Mouse (Mus musculus): ENCODE data around the gene Chd6. TPM values are rescaled to one million over a fixed set of nuclear protein-coding genes. Genes with fewer than 3 reads are reported as not detected.

The Chd6 gene
- 49.9 and 50.1 TPM in 2 replicates for polyA plus RNA-seq (2015; fragmentation: Nextera tagmentation; extraction: Ambion mirVana)

GRCm38 (mm10) chr2:161108933-161109371, at the start of gene Chd6:
Gene Chd6 (minus strand): TSS chr2:161109075.
- H3K9ac ChIP-seq: peak within 1 kb of the TSS; percentile 98
- peak within 1 kb of the TSS; percentile 96 for H3K4me3 ChIP-seq
- 0 out of 2 replicates have a peak, but pooled peaks cover 3% of the 10 kb centered on the region for H3K36me3 ChIP-seq
- no peaks in the 10 kb centered on the region for H3K27me3 ChIP-seq
- no peaks in the 10 kb centered on the region for H3K9me3 ChIP-seq
- 0% methylated on average over 27 of the region's 27 CpGs for WGBS
- H3K4me1 ChIP-seq: peaks cover 31% of the 10 kb centered on the region
- ATAC-seq (ENCODE audit: insufficient number of reproducible peaks, insufficient read depth, low FRiP score, low TSS enrichment, low read depth): peak; percentile 99
- H3K27ac ChIP-seq: peak within 1 kb of the TSS; percentile 100
- H3K4me2 ChIP-seq: peak within 1 kb of the TSS; percentile 74

- no peaks in the 10 kb centered on the region for H3K9me3 ChIP-seq
- no peak for ATAC-seq (ENCODE audit: insufficient number of reproducible peaks, insufficient read depth, low FRiP score, low TSS enrichment, low read depth)
- no peak overlapping the region for H3K9ac ChIP-seq
- 49% methylated on average over 7 of the region's 7 CpGs for WGBS
- H3K4me2 ChIP-seq: no peak overlapping the region
- no peaks in the 10 kb centered on the region for H3K27me3 ChIP-seq
- H3K27ac ChIP-seq: no peak overlapping the region
- no peak overlapping the region for H3K4me3 ChIP-seq
- H3K36me3 ChIP-seq: no peaks in the 10 kb centered on the region
- H3K4me1 ChIP-seq: no peaks in the 10 kb centered on the region
Observed at GRCm38 (mm10) chr2:161150004-161150842, 41.3 kb upstream of the Chd6 start.

DNA sequence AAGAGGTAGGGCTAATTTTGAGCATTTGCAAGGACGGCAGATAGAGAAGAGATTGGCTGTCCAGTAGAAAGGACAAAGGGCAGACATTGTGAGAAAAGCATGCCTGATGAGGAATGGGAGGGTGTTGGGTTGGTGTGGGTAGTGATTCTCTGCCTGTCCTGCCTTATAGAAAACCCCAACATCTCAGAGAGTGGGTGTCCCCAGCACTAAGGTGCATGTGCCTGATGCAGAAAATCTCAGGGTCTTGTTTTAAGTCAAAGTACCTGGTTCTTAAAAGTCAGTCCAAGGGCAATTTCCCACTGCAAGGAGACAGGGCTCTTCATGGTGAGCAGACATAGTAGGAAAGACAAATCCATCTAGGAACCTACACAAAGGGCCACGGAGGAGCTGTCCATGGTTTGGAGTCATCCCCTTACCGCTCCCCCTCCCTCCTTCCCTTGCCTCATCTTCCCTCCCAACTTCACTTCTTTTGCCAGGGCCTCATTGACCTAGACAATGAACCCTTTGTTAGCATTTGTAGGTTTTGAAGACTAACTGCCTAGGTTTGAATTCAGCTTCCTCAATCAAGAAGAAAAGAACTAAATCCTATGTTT, 39.6 kb upstream of the Chd6 start:
- 55% methylated on average over 3 of the region's 3 CpGs for WGBS
- H3K36me3 ChIP-seq: no peaks in the 10 kb centered on the region
- H3K9ac ChIP-seq: no peak overlapping the region
- no peaks in the 10 kb centered on the region for H3K4me1 ChIP-seq
- ATAC-seq (ENCODE audit: insufficient number of reproducible peaks, insufficient read depth, low FRiP score, low TSS enrichment, low read depth): no peak
- no peaks in the 10 kb centered on the region for H3K9me3 ChIP-seq
- H3K27ac ChIP-seq: no peak overlapping the region
- H3K27me3 ChIP-seq: no peaks in the 10 kb centered on the region
- H3K4me3 ChIP-seq: no peak overlapping the region
- H3K4me2 ChIP-seq: no peak overlapping the region

DNA sequence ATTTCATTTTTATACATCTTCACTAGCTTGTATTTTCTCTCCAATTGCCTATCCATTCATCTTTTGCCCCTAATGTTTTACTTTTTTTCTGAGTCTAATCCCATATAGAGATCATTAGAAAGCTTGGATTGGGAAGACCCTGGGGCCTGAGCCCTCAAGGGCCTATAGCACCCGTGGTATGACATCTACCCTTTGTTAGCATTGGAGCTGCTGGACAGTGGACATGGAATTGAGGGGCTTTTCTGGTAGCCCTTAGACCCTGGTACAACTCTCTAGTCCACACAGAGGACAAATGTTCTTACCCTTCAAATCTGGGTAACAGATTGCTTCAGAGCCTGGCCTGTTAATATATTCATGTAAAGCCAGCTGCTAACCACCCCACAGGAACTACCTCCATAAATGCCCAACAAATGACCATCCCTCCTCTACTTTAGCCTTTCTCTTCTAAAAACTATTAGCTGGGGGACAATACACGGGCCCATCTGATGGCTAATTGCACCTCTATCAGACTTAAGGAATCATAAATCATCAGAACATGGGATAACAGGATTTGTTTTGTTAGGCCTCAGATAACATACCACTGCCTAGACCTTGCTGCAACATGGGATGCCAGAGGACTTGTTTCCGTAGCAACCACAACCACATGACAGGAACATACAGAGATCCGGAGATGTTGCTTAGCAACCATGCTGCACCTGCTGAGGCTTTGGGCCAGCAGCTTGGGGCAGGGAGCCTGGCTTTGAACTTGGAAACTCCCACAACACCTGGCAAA, 39.0 kb upstream of the Chd6 start:
- WGBS: 78% methylated on average over 4 of the region's 4 CpGs
- H3K9me3 ChIP-seq: no peaks in the 10 kb centered on the region
- H3K4me1 ChIP-seq: no peaks in the 10 kb centered on the region
- H3K4me3 ChIP-seq: no peak overlapping the region
- no peak overlapping the region for H3K4me2 ChIP-seq
- no peaks in the 10 kb centered on the region for H3K36me3 ChIP-seq
- no peaks in the 10 kb centered on the region for H3K27me3 ChIP-seq
- no peak for ATAC-seq (ENCODE audit: insufficient number of reproducible peaks, insufficient read depth, low FRiP score, low TSS enrichment, low read depth)
- H3K9ac ChIP-seq: no peak overlapping the region
- H3K27ac ChIP-seq: no peak overlapping the region

DNA sequence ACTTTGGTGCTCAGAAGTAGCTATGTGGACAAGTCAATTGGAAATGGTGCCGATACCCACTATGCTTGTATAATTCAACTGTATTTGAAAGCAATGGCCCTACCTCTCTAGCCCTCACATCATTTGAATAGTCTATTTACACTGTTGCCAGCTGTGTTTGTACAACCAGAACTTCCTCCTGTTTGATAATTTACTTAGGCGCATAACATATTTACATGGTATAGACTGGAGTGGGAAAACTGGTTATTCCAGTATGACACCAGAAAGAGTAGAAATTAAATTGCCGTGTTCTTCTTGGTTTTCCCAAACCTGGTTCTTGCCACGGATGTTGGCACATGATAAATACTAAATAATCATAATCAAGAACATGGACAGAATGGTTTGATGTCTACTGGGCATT, 35.9 kb upstream of the Chd6 start:
- Histone ChIP-seq H3K36me3 (no peaks in the 10 kb centered on the region), H3K4me3 (no peak overlapping the region), H3K9me3 (no peaks in the 10 kb centered on the region), H3K9ac (no peak overlapping the region), H3K4me1 (no peaks in the 10 kb centered on the region), H3K27ac (no peak overlapping the region), H3K27me3 (no peaks in the 10 kb centered on the region), H3K4me2 (no peak overlapping the region)
- no peak for ATAC-seq (ENCODE audit: insufficient number of reproducible peaks, insufficient read depth, low FRiP score, low TSS enrichment, low read depth)
- 76% methylated on average over 4 of the region's 4 CpGs for WGBS

- no peak overlapping the region for H3K4me2 ChIP-seq
- no peak overlapping the region for H3K27ac ChIP-seq
- no peak overlapping the region for H3K4me3 ChIP-seq
- 59% methylated on average over 11 of the region's 11 CpGs for WGBS
- H3K36me3 ChIP-seq: no peaks in the 10 kb centered on the region
- H3K4me1 ChIP-seq: no peaks in the 10 kb centered on the region
- H3K9ac ChIP-seq: no peak overlapping the region
- ATAC-seq (ENCODE audit: insufficient number of reproducible peaks, insufficient read depth, low FRiP score, low TSS enrichment, low read depth): no peak
- no peaks in the 10 kb centered on the region for H3K27me3 ChIP-seq
- H3K9me3 ChIP-seq: no peaks in the 10 kb centered on the region
Observed at GRCm38 (mm10) chr2:161138672-161139536, 30.0 kb upstream of the Chd6 start.

- H3K4me3 ChIP-seq: no peak overlapping the region
- no peak overlapping the region for H3K9ac ChIP-seq
- ATAC-seq (ENCODE audit: insufficient number of reproducible peaks, insufficient read depth, low FRiP score, low TSS enrichment, low read depth): no peak
- no peaks in the 10 kb centered on the region for H3K4me1 ChIP-seq
- 63% methylated on average over 3 of the region's 3 CpGs for WGBS
- no peaks in the 10 kb centered on the region for H3K36me3 ChIP-seq
- no peaks in the 10 kb centered on the region for H3K27me3 ChIP-seq
- no peak overlapping the region for H3K27ac ChIP-seq
- no peaks in the 10 kb centered on the region for H3K9me3 ChIP-seq
- H3K4me2 ChIP-seq: no peak overlapping the region
Observed at GRCm38 (mm10) chr2:161136999-161137398, 28.1 kb upstream of the Chd6 start.

- H3K4me2 ChIP-seq: no peak overlapping the region
- no peaks in the 10 kb centered on the region for H3K9me3 ChIP-seq
- no peaks in the 10 kb centered on the region for H3K27me3 ChIP-seq
- H3K4me1 ChIP-seq: peaks cover 6% of the 10 kb centered on the region
- no peak overlapping the region for H3K4me3 ChIP-seq
- H3K27ac ChIP-seq: peak overlapping the region; percentile 66; the same call in 1 of the 2 replicates
- no peak for ATAC-seq (ENCODE audit: insufficient number of reproducible peaks, insufficient read depth, low FRiP score, low TSS enrichment, low read depth)
- 42% methylated on average over 10 of the region's 10 CpGs for WGBS
- no peaks in the 10 kb centered on the region for H3K36me3 ChIP-seq
- no peak overlapping the region for H3K9ac ChIP-seq
Observed at GRCm38 (mm10) chr2:161128367-161129111, 19.7 kb upstream of the Chd6 start.

GRCm38 (mm10) chr2:161112011-161112410, 3.1 kb upstream of the Chd6 start:
- no peak for ATAC-seq (ENCODE audit: insufficient number of reproducible peaks, insufficient read depth, low FRiP score, low TSS enrichment, low read depth)
- H3K4me3 ChIP-seq: no peak overlapping the region
- H3K27ac ChIP-seq: no peak overlapping the region
- no peak overlapping the region for H3K9ac ChIP-seq
- no peaks in the 10 kb centered on the region for H3K27me3 ChIP-seq
- 71% methylated on average over 5 of the region's 5 CpGs for WGBS
- H3K9me3 ChIP-seq: no peaks in the 10 kb centered on the region
- H3K36me3 ChIP-seq: no peaks in the 10 kb centered on the region
- H3K4me2 ChIP-seq: no peak overlapping the region
- H3K4me1 ChIP-seq: peaks cover 10% of the 10 kb centered on the region

GRCm38 (mm10) chr2:161109398-161109821, 535 bp upstream of the Chd6 start:
- no peak for ATAC-seq (ENCODE audit: insufficient number of reproducible peaks, insufficient read depth, low FRiP score, low TSS enrichment, low read depth)
- Histone ChIP-seq H3K9ac (peak overlapping the region; percentile 74), H3K9me3 (no peaks in the 10 kb centered on the region), H3K27me3 (no peaks in the 10 kb centered on the region), H3K36me3 (0 out of 2 replicates have a peak, but pooled peaks cover 3% of the 10 kb centered on the region), H3K27ac (peak overlapping the region; percentile 71), H3K4me3 (peak overlapping the region; percentile 96), H3K4me2 (peak overlapping the region; percentile 74), H3K4me1 (peaks cover 29% of the 10 kb centered on the region)
- WGBS: under 1% methylated on average over 26 of the region's 26 CpGs

Data from embryonic facial prominence, embryonic 13.5 days (tissue).